Mouse (Mus musculus) CD4-positive, CD25-positive, alpha-beta regulatory T cell, adult 2 months (primary cell): Measurements from ENCODE around the gene Fam83e.
A peak's percentile ranks its signal among the peaks of the same experiment; 100 is the strongest.

Experiments used
- DNase-seq: peaks from one replicate; pipeline ENCODE4 v3.0.0-alpha.2; 2012; ENCODE audit warnings: low read depth, low spot score

Gene Fam83e

GRCm38 (mm10) chr7:45739820-45740219 is 18.8 kb downstream of the Fam83e start:
- DNase-seq: peak; percentile 47

- no peak for DNase-seq
These were observed 20.3 kb downstream of the Fam83e start for GRCm38 (mm10) chr7:45741308-45741707.

- peak; percentile 88 for DNase-seq
These were observed 20.8 kb downstream of the Fam83e start for GRCm38 (mm10) chr7:45741777-45742176.

- peak; percentile 86 for DNase-seq
These were observed 21.3 kb downstream of the Fam83e start for GRCm38 (mm10) chr7:45742338-45742737.

- peak; percentile 73 for DNase-seq
These were observed 23.4 kb downstream of the Fam83e start for GRCm38 (mm10) chr7:45744387-45744786.

GRCm38 (mm10) chr7:45746518-45746917 is 25.5 kb downstream of the Fam83e start:
- DNase-seq: peak; percentile 52

- no peak for DNase-seq
These were observed 26.4 kb downstream of the Fam83e start for GRCm38 (mm10) chr7:45747450-45747849.

- DNase-seq: no peak
These were observed 27.1 kb downstream of the Fam83e start for GRCm38 (mm10) chr7:45748110-45748509.

GRCm38 (mm10) chr7:45749401-45749800 is 28.4 kb downstream of the Fam83e start:
- no peak for DNase-seq

- DNase-seq: no peak
These were observed 29.1 kb downstream of the Fam83e start for GRCm38 (mm10) chr7:45750162-45750561.

GRCm38 (mm10) chr7:45755703-45756102 is 34.7 kb downstream of the Fam83e start:
- DNase-seq: no peak

- peak; percentile 24 for DNase-seq
These were observed 38.4 kb downstream of the Fam83e start for GRCm38 (mm10) chr7:45759400-45759799.

- DNase-seq: no peak
These were observed 39.1 kb downstream of the Fam83e start for GRCm38 (mm10) chr7:45760151-45760550.

- peak; percentile 63 for DNase-seq
These were observed 45.0 kb downstream of the Fam83e start for GRCm38 (mm10) chr7:45765995-45766394.

GRCm38 (mm10) chr7:45766764-45767163 is 45.8 kb downstream of the Fam83e start:
- no peak for DNase-seq

GRCm38 (mm10) chr7:45767500-45767899 is 46.5 kb downstream of the Fam83e start:
- no peak for DNase-seq

- no peak for DNase-seq
These were observed 49.5 kb downstream of the Fam83e start for GRCm38 (mm10) chr7:45770427-45771082.

- DNase-seq: no peak
These were observed 50.1 kb downstream of the Fam83e start for GRCm38 (mm10) chr7:45771101-45771500.

- DNase-seq: no peak
These were observed 54.2 kb downstream of the Fam83e start for GRCm38 (mm10) chr7:45775237-45775636.
